Mouse (Mus musculus) liver, embryonic 16.5 days (tissue): ENCODE results near the gene Cfap77. TPM values are rescaled to one million over a fixed set of nuclear protein-coding genes. Genes with fewer than 3 reads are reported as not detected.

Experiments used
- ATAC-seq: fragments of 200-750 bp; cut with Nextera tagmentation; 2 replicates; pipeline ENCODE4 v1.8.0; 2017; ENCODE audit warnings: low read depth, mild to moderate bottlenecking, moderate number of reproducible peaks, moderate library complexity
- H3K27ac ChIP-seq: fragments of 300-500 bp; sonication (generic); 2 replicates; pipeline ENCODE4 v1.5.1; 2014; ENCODE audit warnings: mild to moderate bottlenecking, low read length
- H3K27me3 ChIP-seq: fragments of 300-500 bp; sonication (generic); 2 replicates; pipeline ENCODE4 v1.6.1; 2014; ENCODE audit warnings: low read depth, low read length, mixed read lengths; ENCODE audit not compliant: control insufficient read depth, insufficient read depth
- H3K36me3 ChIP-seq: fragments of 300-500 bp; sonication (generic); 2 replicates; pipeline ENCODE4 v1.6.1; 2014; ENCODE audit warnings: mild to moderate bottlenecking; ENCODE audit not compliant: control insufficient read depth, insufficient read depth
- H3K4me1 ChIP-seq: fragments of 300-500 bp; sonication (generic); 2 replicates; pipeline ENCODE4 v1.6.1; 2014; ENCODE audit warnings: low read depth, low read length, mixed read lengths; ENCODE audit not compliant: control insufficient read depth
- H3K4me2 ChIP-seq: fragments of 300-500 bp; sonication (generic); 2 replicates; pipeline ENCODE4 v1.6.1; 2014; ENCODE audit warnings: low read depth, low read length, mixed read lengths
- H3K4me3 ChIP-seq: fragments of 300-500 bp; sonication (generic); 2 replicates; pipeline ENCODE4 v1.5.1; 2014; ENCODE audit warnings: low read depth, mild to moderate bottlenecking, low read length
- H3K9ac ChIP-seq: fragments of 300-500 bp; sonication (generic); 2 replicates; pipeline ENCODE4 v1.6.1; 2014; ENCODE audit warnings: low read depth, low read length
- H3K9me3 ChIP-seq: fragments of 300-500 bp; sonication (generic); replicated peaks from 2 replicates; pipeline ENCODE4 v1.6.1; 2016; ENCODE audit warnings: low read length; ENCODE audit not compliant: control insufficient read depth
- WGBS: fragments of 180-500 bp; shearing (Covaris S2); extraction: QIAGEN DNeasy Blood & Tissue Kit; methylation state at CpG from one replicate; pipeline ENCODE4 v1.1.7; 2014; ENCODE audit not compliant: insufficient replicate concordance; 5-methylcytosine and 5-hydroxymethylcytosine counted together
- polyA plus RNA-seq: library from polyadenylated mRNA; unstranded; fragments of >200 nt; fragmentation: Nextera tagmentation; extraction: Ambion mirVana; gene quantifications from 2 replicates; pipeline ENCODE4 v1.2.1, GENCODE M21; 2015

Gene Cfap77
- polyA plus RNA-seq, 1 experiment from 2014 or later, result 0.11 TPM

DNA sequence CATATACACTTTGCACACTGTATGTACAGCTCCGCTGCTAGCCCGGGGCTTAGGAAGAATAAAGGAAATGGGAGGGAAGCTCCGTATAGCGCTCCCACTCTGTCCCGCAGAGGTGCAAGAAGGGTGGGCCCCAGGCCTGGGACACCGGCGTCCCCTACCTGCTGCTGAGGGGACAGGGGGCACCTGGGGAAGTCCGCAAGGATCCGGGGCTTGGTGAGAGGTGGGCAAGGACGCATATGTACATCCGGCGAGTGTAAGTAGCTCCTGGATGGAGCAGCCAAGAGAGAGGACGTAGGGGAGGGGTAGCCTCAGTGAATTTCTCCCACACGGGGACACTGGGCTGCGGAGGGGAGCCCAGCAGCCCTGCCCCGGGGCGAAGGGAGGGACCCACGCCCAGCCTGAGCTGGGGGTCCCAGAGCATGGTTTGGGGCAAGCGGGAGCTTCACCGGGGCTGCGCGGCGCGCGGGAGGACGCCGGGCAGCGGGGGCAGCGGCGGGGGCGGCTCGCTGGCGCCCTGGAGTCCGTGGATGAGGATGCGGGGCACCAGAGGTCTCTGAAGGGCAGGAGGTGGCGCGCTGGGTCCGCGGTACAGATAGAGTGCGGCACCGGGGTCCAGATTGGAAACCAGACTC lies 145.6 kb downstream of the Cfap77 start:
- Histone ChIP-seq H3K4me3 (no peak overlapping the region), H3K9ac (no peak overlapping the region), H3K4me2 (no peak overlapping the region), H3K27me3 (peaks cover 66% of the 10 kb centered on the region), H3K27ac (no peak overlapping the region), H3K9me3 (no peaks in the 10 kb centered on the region), H3K4me1 (no peaks in the 10 kb centered on the region), H3K36me3 (no peaks in the 10 kb centered on the region)
- WGBS, result 2% methylated on average over 39 of the region's 41 CpGs
- no peak for ATAC-seq

GRCm38 (mm10) chr2:28908389-28909153 lies 146.3 kb downstream of the Cfap77 start:
- peak overlapping the region; percentile 4; the same call in 1 of the 2 replicates for H3K4me2 ChIP-seq
- ATAC-seq, result no peak
- no peaks in the 10 kb centered on the region for H3K9me3 ChIP-seq
- peaks cover 59% of the 10 kb centered on the region for H3K27me3 ChIP-seq
- no peak overlapping the region for H3K4me3 ChIP-seq
- no peaks in the 10 kb centered on the region for H3K36me3 ChIP-seq
- H3K4me1 ChIP-seq, result no peaks in the 10 kb centered on the region
- H3K27ac ChIP-seq, result no peak overlapping the region
- WGBS, result 2% methylated on average over 39 of the region's 39 CpGs
- H3K9ac ChIP-seq, result no peak overlapping the region

- H3K9me3 ChIP-seq, result no peaks in the 10 kb centered on the region
- no peak overlapping the region for H3K9ac ChIP-seq
- H3K4me3 ChIP-seq, result no peak overlapping the region
- no peaks in the 10 kb centered on the region for H3K36me3 ChIP-seq
- 0 out of 2 replicates have a peak overlapping the region, but pooled peaks have one; percentile 4 for H3K4me2 ChIP-seq
- peaks cover 53% of the 10 kb centered on the region for H3K27me3 ChIP-seq
- no peaks in the 10 kb centered on the region for H3K4me1 ChIP-seq
- WGBS, result 11% methylated on average over 10 of the region's 10 CpGs
- ATAC-seq, result no peak
- H3K27ac ChIP-seq, result no peak overlapping the region
These were observed 147.0 kb downstream of the Cfap77 start for GRCm38 (mm10) chr2:28907691-28908388.

- 60% methylated on average over 4 of the region's 4 CpGs for WGBS
These were observed 149.3 kb downstream of the Cfap77 start for GRCm38 (mm10) chr2:28905561-28905960.

DNA sequence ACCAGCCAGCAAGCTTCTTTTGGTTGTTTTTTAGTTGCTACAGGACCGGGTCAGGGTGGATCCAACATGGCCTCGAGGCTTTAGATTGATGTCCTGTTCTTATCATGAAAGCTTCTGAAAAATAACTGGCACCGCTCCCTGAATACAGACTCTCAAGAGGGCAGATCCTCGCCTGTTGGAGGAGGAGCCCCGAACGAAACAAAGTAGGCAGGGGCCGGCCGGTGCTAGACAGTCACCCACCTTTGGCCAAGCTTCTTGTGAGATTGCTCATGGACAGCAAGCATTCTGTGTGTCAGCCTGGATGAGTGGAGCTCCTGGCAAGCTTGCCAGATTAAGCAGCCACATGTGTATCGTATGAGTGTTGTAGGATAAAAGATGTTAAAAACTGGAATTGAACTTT lies 150.1 kb downstream of the Cfap77 start:
- no peak overlapping the region for H3K9ac ChIP-seq
- H3K4me1 ChIP-seq, result no peaks in the 10 kb centered on the region
- H3K27ac ChIP-seq, result no peak overlapping the region
- no peak overlapping the region for H3K4me2 ChIP-seq
- 69% methylated on average over 9 of the region's 9 CpGs for WGBS
- ATAC-seq, result no peak
- H3K36me3 ChIP-seq, result no peaks in the 10 kb centered on the region
- H3K27me3 ChIP-seq, result peaks cover 22% of the 10 kb centered on the region
- no peak overlapping the region for H3K4me3 ChIP-seq
- no peaks in the 10 kb centered on the region for H3K9me3 ChIP-seq

More at GRCm38 (mm10) chr2:28905561-28905960, 149.3 kb downstream of the Cfap77 start:
- no peak for ATAC-seq
- H3K27me3 ChIP-seq, result peaks cover 30% of the 10 kb centered on the region
- no peak overlapping the region for H3K4me3 ChIP-seq
- H3K9ac ChIP-seq, result no peak overlapping the region
- H3K27ac ChIP-seq, result no peak overlapping the region
- no peaks in the 10 kb centered on the region for H3K36me3 ChIP-seq
- H3K4me2 ChIP-seq, result no peak overlapping the region
- H3K9me3 ChIP-seq, result no peaks in the 10 kb centered on the region
- no peaks in the 10 kb centered on the region for H3K4me1 ChIP-seq

GRCm38 (mm10) chr2:28903871-28904270 lies 151.0 kb downstream of the Cfap77 start:
- H3K36me3 ChIP-seq, result no peaks in the 10 kb centered on the region
- no peaks in the 10 kb centered on the region for H3K9me3 ChIP-seq
- WGBS, result 73% methylated on average over 5 of the region's 5 CpGs
- H3K4me3 ChIP-seq, result no peak overlapping the region
- ATAC-seq, result no peak
- peaks cover 13% of the 10 kb centered on the region for H3K27me3 ChIP-seq
- H3K4me2 ChIP-seq, result no peak overlapping the region
- H3K9ac ChIP-seq, result no peak overlapping the region
- H3K27ac ChIP-seq, result no peak overlapping the region
- no peaks in the 10 kb centered on the region for H3K4me1 ChIP-seq

- Histone ChIP-seq H3K4me2 (no peak overlapping the region), H3K9me3 (no peaks in the 10 kb centered on the region), H3K36me3 (no peaks in the 10 kb centered on the region), H3K27ac (no peak overlapping the region), H3K9ac (no peak overlapping the region), H3K4me3 (no peak overlapping the region), H3K4me1 (no peaks in the 10 kb centered on the region), H3K27me3 (no peaks in the 10 kb centered on the region)
- no peak for ATAC-seq
- WGBS, result 81% methylated on average over 8 of the region's 8 CpGs
These were observed 152.6 kb downstream of the Cfap77 start for GRCm38 (mm10) chr2:28902291-28902690.

DNA sequence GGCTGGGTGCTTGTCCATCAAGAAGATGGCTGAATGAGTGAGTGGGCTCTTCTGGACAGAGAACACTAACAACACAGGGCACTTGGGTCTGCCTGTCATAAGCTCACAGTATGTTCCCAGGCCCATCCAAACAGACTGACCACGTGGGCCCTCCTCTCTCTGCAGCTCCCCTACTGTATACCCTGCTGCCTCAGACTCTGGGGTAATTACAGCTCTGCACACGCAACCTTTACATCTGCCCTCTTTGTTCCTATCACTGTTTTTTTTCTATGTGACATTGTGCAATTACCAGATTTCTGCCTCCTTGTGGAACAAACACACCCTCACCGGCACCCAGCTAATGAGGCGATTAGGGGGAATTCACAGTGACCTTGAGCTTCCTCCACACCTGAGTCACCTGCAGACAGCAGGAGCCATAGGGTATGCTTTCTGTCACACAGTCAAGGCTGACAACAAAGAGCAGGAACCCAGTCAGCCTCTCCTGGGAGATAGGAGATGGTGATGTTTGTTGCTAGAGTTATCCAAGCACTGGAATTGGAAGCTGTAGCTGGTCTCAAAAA lies 157.4 kb downstream of the Cfap77 start:
- Histone ChIP-seq H3K27me3 (no peaks in the 10 kb centered on the region), H3K9ac (no peak overlapping the region), H3K4me2 (no peak overlapping the region), H3K27ac (no peak overlapping the region), H3K9me3 (no peaks in the 10 kb centered on the region), H3K4me1 (no peaks in the 10 kb centered on the region), H3K4me3 (no peak overlapping the region), H3K36me3 (no peaks in the 10 kb centered on the region; the same call in 1 of the 2 replicates)
- WGBS, result 58% methylated on average over 4 of the region's 4 CpGs
- no peak for ATAC-seq
